Mouse (Mus musculus) MEL (cell line): ENCODE results near the gene Mrps18b. TPM values are rescaled to one million over a fixed set of nuclear protein-coding genes. Genes with fewer than 3 reads are reported as not detected.

Experiments used
- DNase-seq: peaks from one replicate; pipeline ENCODE4 v3.0.0; 2011; ENCODE audit warnings: low read depth, low spot score
- H3K27ac ChIP-seq: 2 replicates; pipeline ENCODE4 v1.5.1; 2012; ENCODE audit warnings: low read depth, mild to moderate bottlenecking, control low read depth, low read length, moderate library complexity; ENCODE audit not compliant: control insufficient read depth
- H3K27me3 ChIP-seq, 2 experiments: fragments of 150-350 bp in 1 of 2; sonication (generic) in 1 of 2; 2 replicates each; pipeline ENCODE4 v1.6.1; 2012; ENCODE audit warnings: low read length in 2 of 2, mild to moderate bottlenecking in 2 of 2, improper control_type of control experiment in 1 of 2, moderate library complexity in 1 of 2; ENCODE audit not compliant: insufficient read depth in 2 of 2, control insufficient read depth in 1 of 2
- H3K36me3 ChIP-seq, 2 experiments: 2 replicates each; pipeline ENCODE4 v1.6.1; 2012 to 2014; ENCODE audit warnings: low read length in 2 of 2, improper control_type of control experiment in 1 of 2, inconsistent platforms in 1 of 2, mild to moderate bottlenecking in 1 of 2; ENCODE audit not compliant: insufficient read depth in 2 of 2, control insufficient read depth in 1 of 2
- H3K4me1 ChIP-seq, 2 experiments: fragments of 150-350 bp in 1 of 2; sonication (generic) in 1 of 2; 2 replicates each; pipeline ENCODE4 v1.6.1; 2012; ENCODE audit warnings: low read length in 2 of 2, improper control_type of control experiment in 1 of 2, mild to moderate bottlenecking in 1 of 2; ENCODE audit not compliant: insufficient read depth in 2 of 2, control insufficient read depth in 1 of 2
- H3K4me3 ChIP-seq, 2 experiments: fragments of 150-350 bp in 1 of 2; sonication (generic) in 1 of 2; 2 replicates each; pipeline ENCODE4 v1.5.1; 2012; ENCODE audit warnings: low read depth in 2 of 2, low read length in 2 of 2, mild to moderate bottlenecking in 2 of 2, moderate library complexity in 2 of 2, control low read depth in 1 of 2, improper control_type of control experiment in 1 of 2; ENCODE audit not compliant: control insufficient read depth in 1 of 2, insufficient read depth in 1 of 2
- H3K79me2 ChIP-seq: 2 replicates; pipeline ENCODE4 v1.6.1; 2012; ENCODE audit warnings: mild to moderate bottlenecking, low read length, moderate library complexity; ENCODE audit not compliant: control insufficient read depth, poor library complexity, insufficient read depth
- H3K9ac ChIP-seq: 2 replicates; pipeline ENCODE4 v1.6.1; 2012; ENCODE audit warnings: low read depth, mild to moderate bottlenecking, control low read depth, low read length, moderate library complexity; ENCODE audit not compliant: control insufficient read depth, poor library complexity, severe bottlenecking
- H3K9me3 ChIP-seq: fragments of 150-350 bp; sonication (generic); replicated peaks from 2 replicates; pipeline ENCODE4 v1.6.1; 2012; ENCODE audit warnings: mild to moderate bottlenecking, low read length, improper control_type of control experiment, moderate library complexity; ENCODE audit not compliant: insufficient read depth
- E2F4 ChIP-seq: IDR thresholded peaks from 2 replicates; pipeline ENCODE4 v1.6.1; 2011; ENCODE audit warnings: low read depth, low read length, improper control_type of control experiment, borderline replicate concordance
- EP300 ChIP-seq, 2 experiments: IDR thresholded peaks; 2 replicates each; pipeline ENCODE4 v1.6.1; 2011; ENCODE audit warnings: improper control_type of control experiment in 2 of 2, low read length in 2 of 2, low read depth in 1 of 2, mild to moderate bottlenecking in 1 of 2
- ETS1 ChIP-seq: IDR thresholded peaks from 2 replicates; pipeline ENCODE4 v1.6.1; 2012; ENCODE audit warnings: low read depth, mild to moderate bottlenecking, inconsistent platforms, low read length, improper control_type of control experiment, moderate library complexity
- GABPA ChIP-seq: IDR thresholded peaks from 2 replicates; pipeline ENCODE4 v1.6.1; 2012; ENCODE audit warnings: low read depth, mild to moderate bottlenecking, inconsistent platforms, low read length, improper control_type of control experiment, moderate library complexity
- JUND ChIP-seq: IDR thresholded peaks from 2 replicates; pipeline ENCODE4 v1.6.1; 2011; ENCODE audit warnings: low read depth, mild to moderate bottlenecking, improper control_type of control experiment, low read length
- KAT2A ChIP-seq: conservative IDR thresholded peaks from 2 replicates; pipeline ENCODE4 v1.6.1; 2012; ENCODE audit warnings: low read depth, low read length, improper control_type of control experiment, inconsistent platforms
- MAZ ChIP-seq: IDR thresholded peaks from 2 replicates; pipeline ENCODE4 v1.6.1; 2012; ENCODE audit warnings: low read depth, mild to moderate bottlenecking, inconsistent platforms, low read length, improper control_type of control experiment
- MYC ChIP-seq: IDR thresholded peaks from 2 replicates; pipeline ENCODE4 v1.6.1; 2011; ENCODE audit warnings: low read depth, mild to moderate bottlenecking, low read length, improper control_type of control experiment, moderate library complexity
- NRF1 ChIP-seq: IDR thresholded peaks from 2 replicates; pipeline ENCODE4 v1.6.1; 2014; ENCODE audit warnings: low read depth, mild to moderate bottlenecking, inconsistent platforms, low read length, improper control_type of control experiment, moderate library complexity; ENCODE audit not compliant: poor library complexity, insufficient read depth, severe bottlenecking
- POLR2A ChIP-seq, 2 experiments: IDR thresholded peaks; 2 replicates each; pipeline ENCODE4 v1.6.1; 2011 to 2012; ENCODE audit warnings: low read length in 2 of 2, mild to moderate bottlenecking in 2 of 2, control low read depth in 1 of 2, improper control_type of control experiment in 1 of 2, low read depth in 1 of 2, moderate library complexity in 1 of 2; ENCODE audit not compliant: control insufficient read depth in 1 of 2, insufficient read depth in 1 of 2, poor library complexity in 1 of 2
- POLR2AphosphoS5 ChIP-seq: IDR thresholded peaks from 2 replicates; pipeline ENCODE4 v1.6.1; 2012; ENCODE audit warnings: low read depth, borderline replicate concordance, mild to moderate bottlenecking, inconsistent platforms, low read length, moderate library complexity, mixed read lengths
- RAD21 ChIP-seq: IDR thresholded peaks from 2 replicates; pipeline ENCODE4 v1.6.1; 2011; ENCODE audit warnings: mild to moderate bottlenecking, low read depth, low read length, improper control_type of control experiment
- SIN3A ChIP-seq: IDR thresholded peaks from 2 replicates; pipeline ENCODE4 v1.6.1; 2012; ENCODE audit warnings: low read length, improper control_type of control experiment, inconsistent platforms
- TBP ChIP-seq: IDR thresholded peaks from 2 replicates; pipeline ENCODE4 v1.8.0; 2011; ENCODE audit warnings: low read depth, low read length, improper control_type of control experiment
- TCF12 ChIP-seq: IDR thresholded peaks from 2 replicates; pipeline ENCODE4 v1.6.1; 2014; ENCODE audit warnings: low read depth, mild to moderate bottlenecking, inconsistent platforms, low read length, improper control_type of control experiment, moderate library complexity
- ZC3H11A ChIP-seq: IDR thresholded peaks from 2 replicates; pipeline ENCODE4 v1.6.1; 2012; ENCODE audit warnings: low read depth, mild to moderate bottlenecking, inconsistent platforms, low read length, improper control_type of control experiment
- ZKSCAN1 ChIP-seq: IDR thresholded peaks from 2 replicates; pipeline ENCODE4 v1.6.1; 2012; ENCODE audit warnings: low read depth, mild to moderate bottlenecking, inconsistent platforms, low read length, improper control_type of control experiment, moderate library complexity
- polyA plus RNA-seq, 2 experiments: library from polyadenylated mRNA; stranded (reverse) in 1 of 2; unstranded in 1 of 2; fragments of >175 nt in 1 of 2; fragments of >200 nt in 1 of 2; gene quantifications; 2 replicates each; pipeline versions ENCODE4 v1.2.1 to v1.2.4; 2012; ENCODE audit warnings: low replicate concordance in 2 of 2, low read depth in 1 of 2; ENCODE audit not compliant: insufficient read length in 2 of 2, insufficient read depth in 1 of 2, missing spikeins in 1 of 2
- total RNA-seq: library from RNA; depleted of rRNA; stranded (reverse); fragments of 300-350 nt; gene quantifications from 2 replicates; pipeline ENCODE4 v1.2.3, GENCODE M21; 2012

Gene Mrps18b
- total and polyA plus RNA-seq, 3 experiments: 179 to 239 TPM; not detected in 1

DNA sequence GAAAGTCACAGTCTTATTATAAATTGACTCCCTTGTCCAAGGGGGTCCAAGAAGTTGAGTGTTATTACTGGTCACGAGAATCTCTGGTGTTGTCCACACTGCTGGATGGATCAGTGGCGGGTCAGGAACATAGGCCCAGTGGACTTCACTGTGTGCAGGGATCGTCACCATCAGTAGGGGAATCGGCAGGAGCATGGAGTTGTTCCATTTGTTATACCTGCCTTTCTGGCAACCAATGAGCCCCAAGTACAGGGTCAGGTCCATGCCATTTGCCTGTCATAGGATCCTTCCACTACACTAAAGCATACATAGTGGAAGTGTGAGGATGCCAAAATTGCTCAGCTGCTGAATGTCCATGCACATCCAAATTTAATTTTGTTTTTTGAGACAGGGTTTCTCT, 16.4 kb upstream of the Mrps18b start:
- Histone ChIP-seq H3K27ac (no peak overlapping the region), H3K9ac (no peak overlapping the region), H3K9me3 (no peaks in the 10 kb centered on the region), H3K36me3 (peaks cover 5 to 11% of the 10 kb centered on the region in 2 experiments; a peak in 3 of 4 replicates), H3K27me3 (no peaks in the 10 kb centered on the region), H3K4me1 (peaks cover 2 to 10% of the 10 kb centered on the region in 2 experiments; a peak in 3 of 4 replicates), H3K79me2 (peaks cover 1% of the 10 kb centered on the region; the same call in 1 of the 2 replicates), H3K4me3 (no peak overlapping the region)
- no peak for DNase-seq
- TF ChIP-seq POLR2A (IDR thresholded peaks at IDR 0.05; ENCODE audit: control insufficient read depth in 1 of 2, insufficient read depth in 1 of 2, low read depth in 1 of 2, low read length in 2 of 2, poor library complexity in 1 of 2): no peak
- TF ChIP-seq RAD21: no peak
- no peak for TF ChIP-seq EP300 (IDR thresholded peaks at IDR 0.05; ENCODE audit: low read depth in 1 of 2, low read length in 2 of 2)

- Histone ChIP-seq H3K79me2 (peaks cover 1% of the 10 kb centered on the region; the same call in 1 of the 2 replicates), H3K27me3 (no peaks in the 10 kb centered on the region), H3K9ac (no peak overlapping the region)
- TF ChIP-seq NRF1 (no peak), ETS1 (no peak), E2F4 (no peak), POLR2AphosphoS5 (no peak), TBP (no peak), RAD21 (no peak), KAT2A (no peak), TCF12 (no peak), JUND (no peak), ZC3H11A (no peak), GABPA (no peak), ZKSCAN1 (no peak), MAZ (no peak), SIN3A (no peak), MYC (no peak)
- TF ChIP-seq, all 39 proteins: peak for 0
- DNase-seq: no peak
- Histone ChIP-seq H3K27ac (no peak overlapping the region), H3K4me3 (no peak overlapping the region), H3K4me1 (peaks cover 16 to 24% of the 10 kb centered on the region in 2 experiments), H3K9me3 (no peaks in the 10 kb centered on the region), H3K36me3 (peaks cover 11 to 25% of the 10 kb centered on the region in 2 experiments)
Observed at GRCm38 (mm10) chr17:35930627-35931026, 14.4 kb upstream of the Mrps18b start.
